Mouse (Mus musculus) E14TG2a.4 (cell line): ENCODE measurements around the gene Kdelc1.
A peak's percentile ranks its signal among the peaks of the same experiment; 100 is the strongest.

Experiments used
- H3K27me3 ChIP-seq: 2 replicates; pipeline ENCODE4 v1.6.1; 2014; ENCODE audit warnings: low read length, control low read depth; ENCODE audit not compliant: insufficient read depth
- H3K36me3 ChIP-seq: 2 replicates; pipeline ENCODE4 v1.6.1; 2014; ENCODE audit warnings: low read length, control low read depth; ENCODE audit not compliant: insufficient read depth
- H3K4me1 ChIP-seq: replicated peaks from 2 replicates; pipeline ENCODE4 v1.6.1; 2014; ENCODE audit warnings: low read depth, low read length, control low read depth
- H3K4me3 ChIP-seq: replicated peaks from 2 replicates; pipeline ENCODE4 v1.5.1; 2014; ENCODE audit warnings: mild to moderate bottlenecking, low read length
- H3K9me3 ChIP-seq: 2 replicates; pipeline ENCODE4 v1.6.1; 2014; ENCODE audit warnings: low read length, control low read depth
- CTCF ChIP-seq: conservative IDR thresholded peaks from 2 replicates; pipeline ENCODE4 v1.5.1; 2014; ENCODE audit warnings: low read length
- NANOG ChIP-seq: IDR thresholded peaks from 2 replicates; pipeline ENCODE4 v1.6.1; 2014; ENCODE audit warnings: borderline replicate concordance, low read length, mixed read lengths
- POU5F1 ChIP-seq: IDR thresholded peaks from 2 replicates; pipeline ENCODE4 v1.6.1; 2014; ENCODE audit warnings: low read length, borderline replicate concordance

Kdelc1 gene

GRCm38 (mm10) chr1:44118239-44119054 is at the start of gene Kdelc1, which contains the start of gene Bivm:
Kdelc1 (minus strand) TSS chr1:44118808.
Bivm (plus strand) TSS chr1:44118957.
- Histone ChIP-seq H3K4me3 (peak within 1 kb of the TSS; percentile 96), H3K4me1 (peaks cover 11% of the 10 kb centered on the region), H3K27me3 (no peaks in the 10 kb centered on the region), H3K9me3 (no peaks in the 10 kb centered on the region), H3K36me3 (peaks cover 27% of the 10 kb centered on the region)
- TF ChIP-seq NANOG, result no peak
- TF ChIP-seq POU5F1, result no peak
- no peak for TF ChIP-seq CTCF

DNA sequence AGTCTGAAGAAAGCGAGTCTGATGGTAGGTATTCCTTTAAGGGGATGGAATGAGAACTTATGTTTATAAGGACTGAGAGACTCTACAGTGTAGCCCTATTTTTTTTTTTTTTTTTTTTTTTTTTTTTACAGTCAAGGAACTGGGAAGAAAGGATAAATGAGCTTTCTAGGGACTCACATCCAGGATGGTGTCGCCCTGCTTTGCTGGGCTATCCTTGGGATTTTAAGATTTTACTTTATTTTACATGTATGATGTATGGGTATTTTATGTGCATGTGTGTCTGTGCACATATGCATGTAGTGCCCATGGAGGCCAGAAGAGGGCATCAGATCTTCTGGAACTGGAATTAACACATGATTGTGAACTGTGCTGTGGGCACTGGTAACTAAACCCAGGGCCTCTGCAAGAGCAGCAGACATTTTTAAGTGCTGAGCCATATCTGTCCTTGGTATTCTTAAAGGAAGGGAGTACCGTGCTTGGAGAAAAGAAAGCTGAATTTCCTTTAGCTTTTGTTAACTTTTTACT is 49.3 kb upstream of the Kdelc1 start:
- H3K36me3 ChIP-seq, result peaks cover 56% of the 10 kb centered on the region
- TF ChIP-seq POU5F1 (no peak), CTCF (peak; percentile 44; the same call in 1 of the 2 replicates)
- H3K9me3 ChIP-seq, result no peaks in the 10 kb centered on the region

DNA sequence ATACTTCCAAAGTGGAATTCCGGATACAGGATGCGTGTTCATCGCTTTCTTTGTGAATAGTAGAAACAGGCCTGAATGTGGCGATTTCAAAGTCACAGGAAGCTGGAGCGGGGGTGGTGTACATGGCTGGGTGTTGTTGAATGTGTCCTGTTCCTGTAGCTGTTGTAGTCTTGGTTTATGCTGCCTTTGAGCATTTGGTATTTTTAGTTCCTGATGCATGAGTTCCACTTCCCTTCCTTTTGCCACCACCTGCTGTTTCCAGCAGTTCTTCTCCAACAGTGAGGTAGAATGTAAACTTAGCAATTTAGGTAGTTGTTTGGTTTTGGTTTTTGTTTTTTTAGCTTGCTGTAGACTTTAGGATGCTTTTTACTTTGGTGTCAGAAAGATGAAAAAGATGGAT is 43.8 kb upstream of the Kdelc1 start:
- TF ChIP-seq NANOG (no peak), CTCF (no peak), POU5F1 (no peak)
- Histone ChIP-seq H3K9me3 (no peaks in the 10 kb centered on the region), H3K36me3 (peaks cover 82% of the 10 kb centered on the region), H3K27me3 (no peaks in the 10 kb centered on the region), H3K4me3 (no peak overlapping the region), H3K4me1 (no peaks in the 10 kb centered on the region; the same call in 1 of the 2 replicates)

More for the DNA sequence above, 49.3 kb upstream of the Kdelc1 start:
- H3K4me3 ChIP-seq, result no peak overlapping the region
- H3K27me3 ChIP-seq, result no peaks in the 10 kb centered on the region
- H3K4me1 ChIP-seq, result no peaks in the 10 kb centered on the region; the same call in 1 of the 2 replicates

- Histone ChIP-seq H3K27me3 (no peaks in the 10 kb centered on the region), H3K4me3 (no peak overlapping the region), H3K9me3 (no peaks in the 10 kb centered on the region), H3K4me1 (no peaks in the 10 kb centered on the region; the same call in 1 of the 2 replicates), H3K36me3 (peaks cover 76% of the 10 kb centered on the region)
- TF ChIP-seq NANOG, result no peak
- no peak for TF ChIP-seq CTCF
- no peak for TF ChIP-seq POU5F1
These were observed 43.2 kb upstream of the Kdelc1 start for GRCm38 (mm10) chr1:44161818-44162217.

DNA sequence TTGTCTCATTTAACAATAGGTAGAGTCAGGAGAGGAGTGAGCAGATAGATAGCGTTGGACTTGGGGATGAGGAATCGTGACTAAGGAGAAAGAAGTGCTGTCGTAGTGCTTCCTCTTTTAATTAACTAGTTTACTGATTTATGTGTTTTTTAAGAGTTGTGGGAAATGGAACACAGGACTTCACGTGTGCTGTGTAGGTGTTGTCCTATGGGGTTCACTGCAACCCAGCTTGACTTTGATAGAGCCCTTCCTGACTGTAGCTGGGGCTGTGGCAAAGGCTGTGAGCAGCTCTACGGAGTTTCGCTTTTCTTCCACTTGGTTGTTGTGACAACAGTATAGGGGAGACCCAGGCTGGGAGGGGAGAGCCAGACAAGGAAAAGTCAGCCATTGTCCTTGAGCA is 39.7 kb upstream of the Kdelc1 start:
- Histone ChIP-seq H3K36me3 (peaks cover 54% of the 10 kb centered on the region), H3K4me1 (no peaks in the 10 kb centered on the region), H3K27me3 (no peaks in the 10 kb centered on the region), H3K9me3 (no peaks in the 10 kb centered on the region), H3K4me3 (no peak overlapping the region)
- TF ChIP-seq POU5F1 (no peak), CTCF (no peak), NANOG (no peak)

DNA sequence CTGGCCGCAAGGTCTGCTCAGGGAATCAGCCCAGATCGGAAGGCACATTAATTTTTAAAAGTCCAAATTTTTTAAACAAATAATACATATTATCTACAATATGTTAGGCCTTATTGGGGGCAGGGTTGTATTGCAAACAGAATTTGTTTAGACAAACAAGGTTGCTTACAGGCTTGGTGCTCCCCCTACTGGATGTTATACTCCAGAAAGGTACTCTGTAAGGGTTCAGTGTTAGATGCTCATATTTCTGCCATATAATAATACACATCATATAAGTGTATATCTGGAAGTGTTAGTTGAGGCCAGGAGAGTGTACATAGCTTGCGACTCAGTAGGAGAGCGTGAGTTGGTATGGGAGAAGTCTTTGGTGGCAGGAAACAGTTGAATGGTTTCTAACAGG is 36.7 kb upstream of the Kdelc1 start:
- Histone ChIP-seq H3K4me3 (no peak overlapping the region), H3K4me1 (no peaks in the 10 kb centered on the region), H3K9me3 (no peaks in the 10 kb centered on the region), H3K27me3 (no peaks in the 10 kb centered on the region), H3K36me3 (peaks cover 25% of the 10 kb centered on the region)
- peak; percentile 40 for TF ChIP-seq CTCF
- TF ChIP-seq POU5F1, result no peak
- no peak for TF ChIP-seq NANOG

DNA sequence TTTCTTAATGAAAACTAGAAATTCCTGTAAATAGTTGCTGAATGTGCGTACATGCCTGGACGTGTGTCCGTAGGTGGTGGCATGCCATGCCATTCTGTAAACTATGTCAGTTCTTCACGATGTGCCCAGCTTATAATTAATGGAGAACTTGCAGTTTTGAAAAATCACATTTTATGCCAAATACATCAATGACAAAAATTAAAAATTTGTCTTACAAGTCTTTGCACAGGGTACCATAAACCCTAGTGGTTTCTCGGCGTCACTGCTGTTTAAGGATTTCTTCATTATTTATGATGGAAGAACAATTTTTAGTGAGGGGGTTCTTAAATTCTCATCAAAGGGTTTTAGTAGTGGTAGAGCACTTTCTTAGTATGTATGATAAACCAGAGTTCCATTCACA is 30.1 kb upstream of the Kdelc1 start:
- peaks cover 13% of the 10 kb centered on the region; the same call in 1 of the 2 replicates for H3K4me1 ChIP-seq
- H3K36me3 ChIP-seq, result no peaks in the 10 kb centered on the region
- TF ChIP-seq CTCF (peak; percentile 49), NANOG (no peak)
- H3K9me3 ChIP-seq, result no peaks in the 10 kb centered on the region
- H3K27me3 ChIP-seq, result 0 out of 2 replicates have a peak, but pooled peaks cover 4% of the 10 kb centered on the region
- H3K4me3 ChIP-seq, result peak overlapping the region; percentile 95

DNA sequence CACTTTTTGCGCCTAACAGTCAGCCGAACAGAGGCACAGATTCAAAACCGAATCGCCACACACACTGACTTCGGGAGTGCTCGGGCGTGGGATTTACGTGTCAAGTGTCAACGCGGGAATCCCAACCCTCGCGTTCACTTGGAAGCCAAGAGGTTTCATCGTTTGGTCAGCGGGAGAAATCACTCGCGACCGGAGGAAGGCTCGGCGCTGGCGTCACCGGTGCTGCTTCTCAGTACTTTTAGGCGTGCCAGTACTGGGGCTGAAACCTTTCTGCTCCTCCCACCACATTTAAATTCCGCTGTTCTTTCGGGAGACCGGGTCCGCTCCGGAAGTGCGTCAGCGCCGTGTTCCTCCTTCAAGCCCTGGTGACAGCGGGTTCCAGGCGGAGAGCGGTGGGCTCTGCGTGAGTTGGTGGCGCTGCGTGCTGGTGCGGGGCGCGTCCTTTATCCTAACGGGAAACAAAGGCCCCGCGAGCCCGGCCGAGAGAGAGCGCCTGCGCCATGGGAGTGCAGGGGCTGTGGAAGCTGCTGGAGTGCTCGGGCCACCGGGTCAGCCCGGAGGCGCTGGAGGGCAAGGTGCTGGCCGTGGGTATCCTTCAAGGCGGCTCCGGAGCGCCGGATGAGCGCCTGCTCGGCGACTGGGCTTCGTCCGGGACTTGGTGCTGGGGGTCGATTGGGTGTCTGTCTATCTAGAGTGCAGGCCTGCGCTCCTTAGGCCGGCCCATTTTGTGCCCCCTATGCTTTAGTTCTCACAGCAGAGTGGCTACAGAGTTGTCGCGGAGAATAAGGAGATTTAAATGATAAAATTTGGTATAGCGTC is 29.2 kb upstream of the Kdelc1 start, which contains the start of gene Ercc5:
Ercc5 (plus strand) TSS at position 182 of the 819 bp plus-strand sequence.
- H3K4me1 ChIP-seq, result peaks cover 13% of the 10 kb centered on the region; the same call in 1 of the 2 replicates
- TF ChIP-seq CTCF (no peak), POU5F1 (no peak), NANOG (no peak)
- H3K9me3 ChIP-seq, result no peaks in the 10 kb centered on the region
- peaks cover 5% of the 10 kb centered on the region for H3K36me3 ChIP-seq
- H3K27me3 ChIP-seq, result 0 out of 2 replicates have a peak, but pooled peaks cover 4% of the 10 kb centered on the region
- peak within 1 kb of the TSS; percentile 95 for H3K4me3 ChIP-seq
